Mouse (Mus musculus) liver, embryonic 14.5 days (tissue): ENCODE results near the gene Cmip. TPM values are rescaled to one million over a fixed set of nuclear protein-coding genes. Genes with fewer than 3 reads are reported as not detected.
A peak's percentile ranks its signal among the peaks of the same experiment; 100 is the strongest.

Experiments
- ATAC-seq: fragments of 200-750 bp; cut with Nextera tagmentation; 2 replicates; pipeline ENCODE4 v1.8.0; 2017; ENCODE audit warnings: moderate number of reproducible peaks, mild to moderate bottlenecking, moderate library complexity; ENCODE audit not compliant: insufficient read depth
- DNase-seq, 3 experiments: peaks; one replicate each; pipeline ENCODE4 v3.0.0-alpha.2; 2012 to 2013; ENCODE audit warnings: low read depth in 3 of 3, low spot score in 3 of 3
- H3K27ac ChIP-seq: fragments of 300-500 bp; sonication (generic); 2 replicates; pipeline ENCODE4 v1.5.1; 2014; ENCODE audit warnings: moderate library complexity, mild to moderate bottlenecking, control low read depth, inconsistent platforms
- H3K27me3 ChIP-seq: fragments of 300-500 bp; sonication (generic); 2 replicates; pipeline ENCODE4 v1.6.1; 2014; ENCODE audit warnings: mild to moderate bottlenecking, low read length, moderate library complexity; ENCODE audit not compliant: control insufficient read depth, insufficient read depth
- H3K36me3 ChIP-seq: fragments of 300-500 bp; sonication (generic); replicated peaks from 2 replicates; pipeline ENCODE4 v1.6.1; 2014; ENCODE audit warnings: low read depth; ENCODE audit not compliant: control insufficient read depth, insufficient read depth
- H3K4me1 ChIP-seq, 2 experiments: fragments of 200-500 bp in 1 of 2; fragments of 300-500 bp in 1 of 2; sonication (generic) in 1 of 2; replicated peaks; 2 replicates each; pipeline ENCODE4 v1.6.1; 2012 to 2014; ENCODE audit warnings: antibody characterized with exemption in 1 of 2, inconsistent platforms in 1 of 2, low read length in 1 of 2; ENCODE audit not compliant: control insufficient read depth in 2 of 2, insufficient read depth in 2 of 2
- H3K4me2 ChIP-seq: fragments of 300-500 bp; sonication (generic); 2 replicates; pipeline ENCODE4 v1.6.1; 2014; ENCODE audit warnings: low read depth, mild to moderate bottlenecking, control low read depth, moderate library complexity
- H3K4me3 ChIP-seq, 2 experiments: fragments of 200-500 bp in 1 of 2; fragments of 300-500 bp in 1 of 2; sonication (generic) in 1 of 2; 2 replicates each; pipeline ENCODE4 v1.5.1; 2012 to 2014; ENCODE audit warnings: low read depth in 2 of 2, low read length in 2 of 2, mild to moderate bottlenecking in 2 of 2, control low read depth in 1 of 2, inconsistent platforms in 1 of 2, moderate library complexity in 1 of 2; ENCODE audit not compliant: insufficient read depth in 1 of 2
- H3K9ac ChIP-seq: fragments of 300-500 bp; sonication (generic); replicated peaks from 2 replicates; pipeline ENCODE4 v1.6.1; 2014; ENCODE audit warnings: mild to moderate bottlenecking, control low read depth, moderate library complexity
- H3K9me3 ChIP-seq: fragments of 300-500 bp; sonication (generic); 2 replicates; pipeline ENCODE4 v1.6.1; 2016; ENCODE audit warnings: low read length, mixed read lengths; ENCODE audit not compliant: control insufficient read depth
- CTCF ChIP-seq: IDR thresholded peaks from 2 replicates; pipeline ENCODE4 v1.5.1; 2016; ENCODE audit warnings: antibody characterized with exemption, low read depth, control low read depth
- EP300 ChIP-seq: IDR thresholded peaks from 2 replicates; pipeline ENCODE4 v1.6.1; 2016; ENCODE audit warnings: antibody characterized with exemption, low read depth
- WGBS: fragments of 180-500 bp; shearing (Covaris S2); extraction: QIAGEN DNeasy Blood & Tissue Kit; methylation state at CpG from one replicate; pipeline ENCODE4 v1.1.7; 2014; ENCODE audit not compliant: insufficient replicate concordance; 5-methylcytosine and 5-hydroxymethylcytosine counted together
- polyA plus RNA-seq, 2 experiments: library from polyadenylated mRNA; depleted of rRNA in 1 of 2; stranded (reverse) in 1 of 2; unstranded in 1 of 2; fragments of >200 nt; fragmentation: Nextera tagmentation in 1 of 2; extraction: Ambion mirVana in 1 of 2; gene quantifications; 2 replicates each; pipeline versions ENCODE4 v1.2.1 to v1.2.3; 2012 to 2014

The Cmip gene
- polyA plus RNA-seq, 2 experiments: 6.7 to 10.4 TPM

- no peak for DNase-seq
- 31% methylated on average over 2 of the region's 2 CpGs for WGBS
- Histone ChIP-seq H3K9me3 (no peaks in the 10 kb centered on the region), H3K27ac (no peak overlapping the region), H3K36me3 (no peaks in the 10 kb centered on the region), H3K9ac (no peak overlapping the region; the same call in 1 of the 2 replicates), H3K4me1 (peaks cover 57 to 73% of the 10 kb centered on the region in 2 experiments), H3K27me3 (no peaks in the 10 kb centered on the region), H3K4me2 (no peak overlapping the region; the same call in 1 of the 2 replicates), H3K4me3 (no peak overlapping the region)
- no peak for ATAC-seq
- TF ChIP-seq EP300 (no peak), CTCF (no peak)
These were observed 81.8 kb downstream of the Cmip start for GRCm38 (mm10) chr8:117338678-117339077.

GRCm38 (mm10) chr8:117339296-117339957, 82.6 kb downstream of the Cmip start:
- no peak overlapping the region; the same call in 1 of the 2 replicates for H3K9ac ChIP-seq
- 36% methylated on average over 19 of the region's 19 CpGs for WGBS
- H3K4me2 ChIP-seq: peak overlapping the region; percentile 11
- no peak for DNase-seq
- no peak for TF ChIP-seq EP300
- no peak for TF ChIP-seq CTCF
- no peak for ATAC-seq
- H3K9me3 ChIP-seq: no peaks in the 10 kb centered on the region
- peaks cover 54 to 67% of the 10 kb centered on the region in 2 experiments for H3K4me1 ChIP-seq
- H3K4me3 ChIP-seq: no peak overlapping the region
- no peaks in the 10 kb centered on the region for H3K27me3 ChIP-seq
- peak overlapping the region; percentile 0; the same call in 1 of the 2 replicates for H3K27ac ChIP-seq
- H3K36me3 ChIP-seq: no peaks in the 10 kb centered on the region

- DNase-seq (peak in 2 of 3 experiments; percentile 45 to 56), ATAC-seq (no peak)
- whole genome bisulfite sequencing: 18% methylated on average over 12 of the region's 12 CpGs
- Histone ChIP-seq H3K4me2 (peak overlapping the region; percentile 11), H3K4me1 (peaks cover 51 to 65% of the 10 kb centered on the region in 2 experiments), H3K27ac (peak overlapping the region; percentile 0; the same call in 1 of the 2 replicates), H3K9me3 (no peaks in the 10 kb centered on the region), H3K4me3 (no peak overlapping the region), H3K27me3 (no peaks in the 10 kb centered on the region), H3K9ac (no peak overlapping the region), H3K36me3 (no peaks in the 10 kb centered on the region)
- TF ChIP-seq CTCF (no peak), EP300 (no peak)
These were observed 83.2 kb downstream of the Cmip start for GRCm38 (mm10) chr8:117339958-117340651.

GRCm38 (mm10) chr8:117340800-117341199, 83.9 kb downstream of the Cmip start:
- DNase-seq (no peak), ATAC-seq (no peak)
- Histone ChIP-seq H3K27ac (no peak overlapping the region), H3K4me1 (peaks cover 44 to 58% of the 10 kb centered on the region in 2 experiments), H3K9ac (no peak overlapping the region), H3K36me3 (no peaks in the 10 kb centered on the region), H3K27me3 (no peaks in the 10 kb centered on the region), H3K4me3 (no peak overlapping the region), H3K4me2 (peak overlapping the region; percentile 11), H3K9me3 (no peaks in the 10 kb centered on the region)
- WGBS: 82% methylated on average over 12 of the region's 12 CpGs
- TF ChIP-seq EP300: no peak
- TF ChIP-seq CTCF: no peak
